Mouse (Mus musculus) brain, embryonic 14.5 days (tissue): ENCODE measurements around the gene N4bp3. TPM values are rescaled to one million over a fixed set of nuclear protein-coding genes. Genes with fewer than 3 reads are reported as not detected.

Experiments used
- DNase-seq: peaks from one replicate; pipeline ENCODE4 v3.0.0-alpha.2; 2011; ENCODE audit warnings: low read depth
- CTCF ChIP-seq: fragments of 200-500 bp; IDR thresholded peaks from 2 replicates; pipeline ENCODE4 v1.5.1; 2012; ENCODE audit warnings: inconsistent platforms, mild to moderate bottlenecking, moderate library complexity, borderline replicate concordance; ENCODE audit not compliant: insufficient read depth, insufficient read length; ENCODE audit errors: extremely low read depth
- POLR2A ChIP-seq: fragments of 200-500 bp; IDR thresholded peaks from 2 replicates; pipeline ENCODE4 v1.6.1; 2012; ENCODE audit warnings: mild to moderate bottlenecking, inconsistent platforms, borderline replicate concordance; ENCODE audit not compliant: poor library complexity, insufficient read depth, insufficient read length, severe bottlenecking; ENCODE audit errors: extremely low read depth
- polyA plus RNA-seq: library from polyadenylated mRNA; depleted of rRNA; stranded (reverse); fragments of >200 nt; gene quantifications from 2 replicates; pipeline ENCODE4 v1.2.3, GENCODE M21; 2012; rRNA removed

Gene N4bp3
- polyA plus RNA-seq, 1 experiment = 11.2 TPM

- no peak for TF ChIP-seq CTCF
- 0 out of 2 replicates have a peak, but pooled peaks have one; percentile 40 for TF ChIP-seq POLR2A
- peak; percentile 90 for DNase-seq
Observed at GRCm38 (mm10) chr11:51605602-51606446, 44.8 kb downstream of the N4bp3 start.

- no peak for TF ChIP-seq POLR2A
- no peak for TF ChIP-seq CTCF
- DNase-seq = no peak
Observed at GRCm38 (mm10) chr11:51602253-51602652, 48.4 kb downstream of the N4bp3 start.

GRCm38 (mm10) chr11:51597553-51597952 is 53.1 kb downstream of the N4bp3 start:
- TF ChIP-seq CTCF = no peak
- no peak for TF ChIP-seq POLR2A
- DNase-seq = no peak

GRCm38 (mm10) chr11:51595459-51596083 is 55.1 kb downstream of the N4bp3 start:
- DNase-seq = no peak

GRCm38 (mm10) chr11:51594715-51595350 is 55.8 kb downstream of the N4bp3 start:
- DNase-seq = no peak
- TF ChIP-seq CTCF (no peak), POLR2A (no peak)

More at GRCm38 (mm10) chr11:51595459-51596083, 55.1 kb downstream of the N4bp3 start:
- TF ChIP-seq CTCF (no peak), POLR2A (no peak)

- no peak for DNase-seq
- TF ChIP-seq POLR2A (no peak), CTCF (no peak)
Observed at GRCm38 (mm10) chr11:51593849-51594248, 56.8 kb downstream of the N4bp3 start.

GRCm38 (mm10) chr11:51593368-51593767 is 57.3 kb downstream of the N4bp3 start:
- TF ChIP-seq POLR2A (no peak), CTCF (no peak)
- DNase-seq = no peak

Other genes starting within 250 kb of the N4bp3 start
- gene Phykpl, start 66.1 kb downstream of the N4bp3 start, polyA plus RNA-seq = 6.6 and 9.3 TPM in 2 replicates
- 597 and 651 TPM in 2 replicates for gene Hnrnpab, start 44.0 kb downstream of the N4bp3 start, polyA plus RNA-seq
- 69.2 and 78.5 TPM in 2 replicates for gene Nhp2, start 31.1 kb downstream of the N4bp3 start, polyA plus RNA-seq
- 70.7 and 84.3 TPM in 2 replicates for gene Rmnd5b, start 14.9 kb downstream of the N4bp3 start, polyA plus RNA-seq
- gene D930048N14Rik, start 112 bp upstream of the N4bp3 start, polyA plus RNA-seq = 2.1 and 2.3 TPM in 2 replicates
- 44.6 and 59.5 TPM in 2 replicates for gene 0610009B22Rik, start 38.0 kb upstream of the N4bp3 start, polyA plus RNA-seq
- gene Sec24a, start 112.8 kb upstream of the N4bp3 start, polyA plus RNA-seq = 8.3 and 13.9 TPM in 2 replicates
- 91.1 and 97.9 TPM in 2 replicates for gene Sar1b, start 112.8 kb upstream of the N4bp3 start, polyA plus RNA-seq
- 0.93 and 1.1 TPM in 2 replicates for gene Jade2, start 206.8 kb upstream of the N4bp3 start, polyA plus RNA-seq